Mouse (Mus musculus) kidney, postnatal 10 days (tissue): ENCODE data around the gene Ypel2.

ENCODE experiments used
- DNase-seq: peaks from one replicate; pipeline ENCODE4 v3.0.0; 2021; ENCODE audit warnings: mixed read lengths

Ypel2 gene

GRCm38 (mm10) chr11:86960331-86960730 is 33.2 kb downstream of the Ypel2 start:
- peak; percentile 52 for DNase-seq

GRCm38 (mm10) chr11:86958721-86959675 is 34.5 kb downstream of the Ypel2 start:
- DNase-seq = peak; percentile 89

DNA sequence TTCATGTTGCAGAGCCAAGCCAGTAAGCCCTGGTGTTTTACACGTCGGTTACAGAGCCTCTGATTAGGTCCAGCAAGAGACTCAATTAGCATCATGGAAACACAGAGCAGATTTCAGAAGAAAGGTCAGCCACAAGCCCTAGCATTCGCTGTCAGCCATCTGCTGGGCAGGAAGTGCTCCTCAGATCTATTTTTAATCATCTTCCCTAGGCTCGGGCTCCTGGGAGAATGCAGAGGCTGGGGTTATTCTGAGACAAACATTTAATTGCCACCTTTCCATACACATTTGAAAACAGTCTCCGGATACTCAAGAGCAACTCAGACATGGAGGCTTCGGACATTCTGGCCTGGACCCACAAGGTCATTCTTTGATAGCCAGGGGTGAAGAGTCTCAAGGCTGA is 35.3 kb downstream of the Ypel2 start:
- DNase-seq = peak; percentile 57

DNA sequence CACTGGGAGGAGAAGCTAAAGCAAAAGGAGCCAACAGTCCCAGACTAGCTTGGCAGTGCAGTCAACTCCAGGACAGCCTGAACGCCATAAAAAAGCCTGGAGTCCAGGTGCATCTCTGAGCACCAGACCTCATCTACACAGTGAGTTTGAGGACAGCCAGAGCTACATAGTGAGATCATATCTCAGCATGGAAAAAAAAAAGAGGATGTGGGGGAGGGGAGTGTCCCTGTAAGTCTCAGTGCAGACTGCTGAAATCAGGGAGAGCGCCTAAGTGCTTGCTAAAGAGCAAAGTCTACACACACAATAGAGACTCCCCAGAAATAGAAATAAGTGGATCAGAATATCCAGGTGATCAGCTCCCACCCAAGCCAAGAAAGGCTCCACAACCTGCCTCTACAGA is 37.1 kb downstream of the Ypel2 start:
- DNase-seq = no peak

DNA sequence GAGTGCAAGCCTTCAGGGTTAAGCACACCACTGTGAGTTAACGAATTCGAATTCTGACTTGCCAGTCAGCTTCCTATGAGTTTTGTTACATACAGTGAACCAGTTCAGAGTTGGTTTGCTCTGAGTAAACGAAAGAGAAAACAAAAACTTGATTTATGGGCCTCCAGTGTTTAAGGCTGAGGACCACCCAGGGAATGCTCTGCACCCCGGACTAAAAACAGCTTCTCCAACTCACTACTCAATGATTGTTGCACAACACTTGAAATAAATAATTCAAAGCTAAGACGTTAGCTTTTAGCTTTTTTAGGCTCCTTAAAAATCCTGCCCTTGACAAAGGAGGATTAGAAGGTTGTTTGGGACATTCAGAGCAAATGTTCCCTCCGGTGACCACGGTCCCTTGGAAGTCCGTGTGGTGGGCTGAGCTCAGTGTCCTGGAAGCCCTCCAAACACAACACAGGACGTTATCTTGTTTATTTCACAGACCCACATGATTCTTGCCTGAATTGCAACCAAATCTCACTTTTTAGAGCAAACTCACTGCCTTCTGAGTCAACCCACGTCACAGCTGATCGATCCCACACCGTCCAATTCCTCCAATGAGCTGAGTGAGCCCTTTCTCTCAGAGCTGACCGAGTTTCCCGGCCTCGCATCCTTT is 38.8 kb downstream of the Ypel2 start:
- peak; percentile 72 for DNase-seq

GRCm38 (mm10) chr11:86953096-86953495 is 40.4 kb downstream of the Ypel2 start:
- DNase-seq = no peak

DNA sequence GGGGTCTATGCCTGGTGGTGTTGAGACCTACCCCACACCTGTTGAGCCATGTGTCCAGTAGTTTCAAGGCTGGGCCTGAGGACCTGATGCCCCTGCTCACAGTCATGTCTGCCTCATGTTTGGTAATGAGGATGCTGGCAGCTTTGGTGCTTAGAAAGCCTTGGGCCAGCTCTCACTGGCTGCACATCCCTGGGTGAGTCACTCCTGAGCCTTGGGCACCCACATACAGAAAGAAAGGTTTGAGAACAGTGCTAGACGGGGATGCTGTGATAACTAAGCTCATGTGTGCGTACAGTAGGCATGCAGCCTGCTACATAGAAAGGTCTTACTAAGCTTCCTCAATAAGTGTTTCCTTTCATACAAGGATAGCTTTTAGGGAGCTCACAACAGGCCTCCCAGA is 40.8 kb downstream of the Ypel2 start:
- DNase-seq = no peak

DNA sequence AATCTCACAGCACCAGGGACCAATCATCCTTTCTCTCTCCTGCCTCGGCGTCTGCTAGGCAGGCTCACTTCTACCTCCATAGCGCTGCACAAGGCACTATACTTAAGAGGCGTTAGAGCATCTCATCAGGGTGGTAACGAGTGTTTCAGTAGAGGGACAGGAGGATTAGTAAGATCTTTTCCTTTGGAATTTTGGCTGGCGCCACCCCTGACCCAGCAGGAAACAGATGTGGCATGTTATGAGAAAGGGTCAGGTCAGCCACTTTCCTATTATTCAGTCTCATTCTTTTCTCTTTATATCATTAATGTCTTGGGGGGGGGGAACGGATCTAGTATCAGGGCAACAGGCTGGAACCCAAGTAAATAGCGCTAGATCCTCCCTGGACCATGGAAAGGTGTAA is 41.8 kb downstream of the Ypel2 start:
- DNase-seq = no peak

- DNase-seq = no peak
These were observed 43.0 kb downstream of the Ypel2 start for GRCm38 (mm10) chr11:86950491-86950890.

DNA sequence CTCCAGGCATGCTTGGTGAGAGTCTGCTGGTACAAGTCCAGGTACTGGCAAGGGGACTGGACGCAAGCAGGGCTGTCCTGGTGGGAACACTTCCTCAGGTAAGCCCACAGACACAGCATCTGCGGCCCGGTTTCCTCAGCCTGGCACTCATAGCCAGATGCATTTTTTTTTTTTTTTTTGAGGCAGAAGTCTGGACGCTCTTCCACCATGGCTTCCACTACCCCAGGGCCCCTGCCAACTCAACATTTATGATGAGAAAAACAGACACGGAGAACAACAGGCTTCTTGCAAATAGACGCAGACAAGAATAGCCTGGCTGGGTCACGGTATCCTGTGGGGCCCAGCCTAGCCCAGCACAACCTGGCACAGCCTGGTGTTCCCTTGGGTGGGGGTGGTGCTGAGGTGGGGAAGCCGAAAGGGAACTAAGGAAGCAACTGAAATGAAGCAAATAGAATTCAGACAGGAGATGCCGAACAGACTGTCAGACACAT is 43.5 kb downstream of the Ypel2 start:
- peak; percentile 49 for DNase-seq

DNA sequence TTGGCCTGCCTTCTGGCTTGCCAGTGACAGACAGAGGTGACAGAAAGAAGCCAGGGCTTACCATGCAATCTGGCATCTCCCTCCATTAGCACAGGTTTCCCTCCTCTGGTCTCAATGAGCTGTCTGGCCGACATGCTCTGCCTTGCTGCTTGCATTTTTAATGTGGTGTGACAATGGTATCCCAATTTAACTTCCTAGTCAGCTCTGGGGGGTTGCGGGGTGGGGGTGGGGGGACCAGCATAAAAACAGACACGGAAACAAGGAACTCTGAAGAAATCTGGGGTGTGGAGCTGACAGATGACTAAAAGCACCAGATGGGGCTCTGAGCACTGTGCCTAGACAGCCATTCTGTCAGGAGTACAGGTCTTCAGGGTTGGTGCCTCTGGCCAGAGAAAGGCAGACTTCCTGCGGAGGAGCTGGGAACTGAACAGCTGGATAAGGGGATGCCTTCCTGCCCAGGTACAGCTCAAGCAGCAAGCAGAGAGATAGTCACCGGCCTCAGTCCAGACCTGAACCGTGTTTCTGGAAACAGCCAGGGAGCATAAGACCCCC is 46.8 kb downstream of the Ypel2 start:
- DNase-seq = no peak

DNA sequence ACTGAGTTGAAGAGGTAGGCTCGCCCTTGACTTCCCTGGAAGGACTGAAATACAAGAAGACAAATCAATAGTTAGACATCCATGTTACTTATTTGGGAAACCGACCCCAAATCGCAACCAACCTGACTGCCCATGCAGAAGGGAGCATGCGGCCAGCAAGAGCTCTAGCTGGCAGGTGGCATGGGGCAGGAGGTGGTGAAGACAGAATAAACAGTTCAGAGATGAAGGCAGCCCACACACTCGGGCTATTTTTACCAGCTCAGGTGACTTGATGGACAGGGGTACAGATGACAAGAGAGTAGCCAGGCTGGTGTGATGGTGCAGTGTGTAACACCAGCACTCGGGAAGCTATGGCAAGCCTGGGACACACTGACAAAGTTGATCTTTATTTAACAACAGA is 47.6 kb downstream of the Ypel2 start:
- DNase-seq = no peak

GRCm38 (mm10) chr11:86945058-86945457 is 48.4 kb downstream of the Ypel2 start:
- no peak for DNase-seq

GRCm38 (mm10) chr11:86944539-86944938 is 49.0 kb downstream of the Ypel2 start:
- no peak for DNase-seq

DNA sequence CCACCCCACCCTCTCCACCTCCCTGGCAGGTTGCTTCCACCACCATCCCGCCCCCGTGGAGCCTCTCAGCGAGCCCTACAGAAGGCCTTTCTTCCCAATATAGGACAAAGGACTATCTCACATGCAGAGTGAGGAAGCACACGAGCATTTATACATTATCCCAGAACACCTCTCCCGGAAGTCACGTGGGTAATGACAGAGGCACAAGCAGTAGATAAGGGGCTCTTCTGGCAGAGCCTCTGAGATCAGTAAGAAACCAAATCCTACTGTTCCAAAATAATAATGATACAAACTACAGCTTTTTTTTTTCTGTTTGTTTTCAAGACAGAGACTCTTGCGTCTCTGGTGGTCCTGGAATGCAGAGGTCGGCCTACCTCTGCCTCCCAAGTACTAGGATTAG is 51.6 kb downstream of the Ypel2 start:
- DNase-seq = no peak

- no peak for DNase-seq
These were observed 54.0 kb downstream of the Ypel2 start for GRCm38 (mm10) chr11:86939503-86939902.

- no peak for DNase-seq
These were observed 55.0 kb downstream of the Ypel2 start for GRCm38 (mm10) chr11:86938551-86938950.

GRCm38 (mm10) chr11:86938108-86938507 is 55.4 kb downstream of the Ypel2 start:
- no peak for DNase-seq

DNA sequence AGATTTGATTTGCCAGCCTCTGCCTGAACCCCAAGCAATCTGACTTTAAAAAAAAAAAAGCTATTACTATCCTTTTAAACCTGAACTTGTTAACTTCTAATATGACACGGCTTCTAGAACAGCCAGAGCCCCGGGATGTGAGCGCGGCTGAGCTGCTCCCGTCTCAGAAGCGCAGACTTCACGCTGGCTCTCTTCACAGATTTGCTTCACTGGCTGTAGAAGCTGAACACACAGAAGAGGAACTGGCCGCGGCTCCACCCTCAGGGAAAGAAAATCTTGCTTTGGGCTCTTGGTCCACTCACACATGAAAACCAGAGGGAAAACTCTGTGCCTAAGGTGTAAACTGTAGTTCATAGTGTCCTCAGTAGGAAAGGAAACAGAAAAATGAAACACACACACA is 56.6 kb downstream of the Ypel2 start:
- DNase-seq = no peak

DNA sequence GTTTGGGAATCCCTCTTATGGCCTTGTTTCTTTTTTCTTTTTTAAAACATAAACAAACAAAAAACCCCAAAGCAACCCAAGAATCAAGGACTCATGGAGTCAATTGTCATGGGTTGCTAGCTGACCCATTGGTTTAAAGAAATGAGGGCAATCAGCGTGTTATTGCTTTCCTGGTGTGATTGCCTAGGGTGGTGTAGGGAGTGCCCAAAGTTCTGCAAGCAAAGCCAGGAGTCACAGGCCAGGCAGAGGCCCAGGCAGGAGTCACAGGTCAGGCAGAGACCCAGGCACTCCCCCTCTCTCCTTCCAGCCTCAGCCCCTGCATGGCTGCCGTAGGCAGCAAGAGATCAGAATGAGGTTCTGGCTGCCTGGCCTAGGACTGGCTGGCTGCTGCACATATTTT is 58.6 kb downstream of the Ypel2 start:
- no peak for DNase-seq

DNA sequence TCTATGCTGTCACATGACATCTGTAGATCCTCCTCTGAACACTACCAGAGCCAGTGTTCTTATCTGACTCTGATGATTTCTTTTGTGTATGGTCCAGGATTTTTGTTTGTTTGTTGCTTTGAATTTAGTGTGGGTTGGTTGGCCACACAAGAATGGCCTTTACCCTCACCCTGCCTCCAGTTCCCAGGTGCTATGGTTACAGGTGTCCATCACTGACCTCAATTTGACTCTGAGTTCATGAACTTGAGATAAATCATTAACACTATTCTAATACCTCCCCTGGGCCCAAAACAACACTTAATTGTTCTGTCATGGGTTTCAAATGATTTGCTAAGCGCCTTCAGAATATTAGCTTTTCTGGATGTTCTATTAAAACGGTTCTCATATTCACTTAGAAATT is 61.3 kb downstream of the Ypel2 start:
- no peak for DNase-seq

DNA sequence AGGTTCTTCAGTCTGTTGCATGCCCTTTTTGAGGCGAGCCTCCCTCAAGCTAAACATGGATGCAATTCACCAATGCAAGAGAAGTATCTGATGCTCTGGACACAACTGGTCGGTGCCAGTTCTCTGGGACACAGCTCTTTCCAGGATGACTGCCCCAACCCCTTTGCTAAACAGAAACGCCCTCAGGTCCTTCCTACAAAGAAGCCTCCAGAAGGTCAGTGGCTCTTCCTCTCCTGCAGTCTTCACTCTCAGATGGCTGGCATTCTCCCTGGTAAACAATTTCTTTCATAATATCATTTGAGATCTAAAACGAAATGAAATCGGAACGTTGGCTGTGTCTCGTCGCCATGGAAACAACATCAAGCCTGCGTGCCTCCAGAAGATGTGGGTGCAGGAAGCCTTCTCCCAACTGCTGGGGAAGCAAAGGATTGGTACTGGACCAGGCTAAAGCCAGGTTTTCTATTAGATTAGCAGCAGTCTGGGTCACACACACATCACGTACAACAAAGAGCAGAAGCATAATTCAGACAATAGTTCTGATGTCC is 62.8 kb downstream of the Ypel2 start:
- DNase-seq = no peak

DNA sequence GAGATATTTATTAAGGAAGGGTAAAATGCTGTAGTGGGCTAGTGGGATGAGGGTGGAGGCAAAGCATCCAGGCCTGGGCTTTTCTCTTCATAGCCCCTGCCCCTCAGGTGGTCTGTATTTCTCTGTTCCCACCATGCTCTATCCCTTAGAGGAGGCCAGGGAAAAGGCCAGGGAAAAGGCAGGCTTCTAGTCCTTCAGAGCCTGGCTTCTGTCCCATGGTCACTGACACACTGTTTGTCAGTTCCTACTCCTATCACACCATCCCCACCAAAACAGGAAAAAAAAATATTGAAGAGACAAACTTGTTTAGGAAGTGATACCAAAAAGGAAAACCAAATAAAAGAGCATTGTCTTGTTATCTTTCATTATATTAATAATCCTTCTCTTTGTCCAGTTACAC is 63.5 kb downstream of the Ypel2 start:
- no peak for DNase-seq

GRCm38 (mm10) chr11:86929531-86929930 is 64.0 kb downstream of the Ypel2 start:
- DNase-seq = no peak
